Mouse (Mus musculus) olfactory bulb, adult 2 months (tissue): ENCODE results near the gene Slc7a15.

Source experiments
- CTCF ChIP-seq: fragments of 200-500 bp; IDR thresholded peaks from 2 replicates; pipeline ENCODE4 v1.5.1; 2012; ENCODE audit warnings: low read depth, mild to moderate bottlenecking, low read length, moderate library complexity; ENCODE audit not compliant: insufficient read depth
- POLR2A ChIP-seq: fragments of 200-500 bp; IDR thresholded peaks from 2 replicates; pipeline ENCODE4 v1.6.1; 2012; ENCODE audit warnings: mild to moderate bottlenecking, low read depth, low read length, moderate library complexity; ENCODE audit not compliant: insufficient read depth

- TF ChIP-seq POLR2A = no peak
- no peak for TF ChIP-seq CTCF
Measured at GRCm38 (mm10) chr12:8487959-8488651, 110.8 kb downstream of the Slc7a15 start.
